Mouse (Mus musculus) spleen, postnatal 14 days (tissue): ENCODE results near the gene Zfp935.
"Not testable (repeated sequence)": the region's sequence is repeated elsewhere in the genome, so short reads cannot be mapped to it uniquely, and the experiment has no call there.

Source experiments
- DNase-seq, 2 experiments: peaks; one replicate each; pipeline ENCODE4 v3.0.0; 2021 to 2022; ENCODE audit warnings: low spot score in 2 of 2

Zfp935 gene

DNA sequence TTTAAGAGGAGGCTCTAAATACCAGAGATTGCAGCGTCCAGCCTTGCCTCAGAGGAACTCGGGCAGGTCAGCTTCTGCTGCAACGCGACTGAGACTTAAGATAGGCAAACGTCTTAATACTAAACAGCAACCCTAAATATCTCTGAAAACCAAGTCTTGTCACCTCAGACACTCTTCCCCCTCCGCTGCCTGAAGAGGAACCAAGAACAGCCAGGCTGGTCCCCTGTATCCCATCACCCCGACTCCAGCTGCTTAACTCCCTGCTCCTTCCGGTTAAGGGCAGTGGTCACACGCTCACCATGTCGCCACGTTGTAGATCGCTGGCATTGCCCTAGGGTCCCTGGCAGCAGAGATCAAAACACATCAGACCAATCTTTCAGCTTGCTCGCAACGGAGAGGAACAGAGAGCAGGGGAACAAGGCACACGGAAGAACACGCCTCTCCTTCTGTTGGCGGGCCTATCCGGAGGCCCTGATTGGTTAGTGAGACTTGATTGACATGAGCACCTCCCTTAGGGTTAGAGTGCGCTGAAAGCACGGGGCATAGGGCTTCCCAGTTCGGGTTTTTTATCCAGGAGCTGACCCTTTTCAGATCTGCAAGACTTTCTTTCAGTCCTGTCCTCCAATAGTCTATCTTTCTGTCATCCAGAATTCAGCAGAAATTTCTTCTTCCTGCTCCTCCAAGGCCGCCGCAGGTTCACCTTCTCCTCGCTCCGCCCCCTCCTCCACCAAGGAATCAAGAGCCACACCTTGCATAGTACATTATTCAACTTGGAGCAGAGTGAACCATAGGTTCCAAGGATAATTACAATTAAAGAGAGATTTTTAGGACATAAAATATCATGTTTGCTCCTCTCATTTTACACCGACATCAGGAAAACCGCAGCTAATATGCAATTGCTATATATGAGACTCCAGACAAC, at the start of gene Zfp935:
TSS of gene Zfp935 (minus strand) at position 323 of the 922 bp plus-strand sequence.
- peak; percentile 39 to 49 for DNase-seq

DNA sequence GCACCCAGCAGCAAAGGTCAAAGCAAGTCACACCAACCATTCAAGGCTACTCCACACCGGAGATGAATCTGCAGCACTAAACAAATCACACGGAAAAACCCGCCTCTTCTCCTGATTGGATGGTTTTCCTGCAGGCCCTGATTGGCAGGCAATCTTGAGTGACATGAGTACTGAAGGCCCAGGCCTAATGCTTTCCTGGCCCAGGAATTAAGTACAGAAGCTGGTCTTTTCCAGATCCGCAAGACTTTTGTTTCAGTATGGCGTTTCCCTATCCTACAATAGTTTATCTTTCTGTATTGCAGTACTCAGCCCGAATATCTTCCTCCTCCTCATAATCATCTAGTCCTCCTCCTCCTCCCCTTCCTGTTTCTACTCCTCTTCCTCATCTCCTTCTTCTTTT, 12.8 kb upstream of the Zfp935 start, which contains the start of gene Zfp934:
TSS of gene Zfp934 (minus strand) at position 101 of the 400 bp plus-strand sequence.
- not testable (repeated sequence) for DNase-seq

DNA sequence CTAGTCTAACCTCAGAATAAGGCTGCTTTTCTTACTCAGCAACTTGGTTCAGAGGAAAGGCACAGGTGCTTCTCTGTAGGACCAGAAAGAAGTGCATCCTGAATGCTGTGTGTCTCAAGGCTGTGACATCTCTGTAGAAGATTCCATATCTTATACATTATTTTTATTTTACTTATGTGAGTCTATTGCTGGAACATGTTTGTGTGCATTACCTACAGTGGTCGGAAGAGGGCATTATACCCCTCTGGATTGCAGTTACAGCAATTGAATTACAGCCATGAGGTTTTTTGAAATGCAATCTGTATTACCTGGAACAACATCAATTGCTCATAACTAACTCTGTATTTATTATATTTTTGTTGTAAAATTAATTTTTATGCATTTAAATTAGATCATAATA, 3.4 kb upstream of the Zfp935 start:
- DNase-seq: peak in 1 of 2 experiments; percentile 2

DNA sequence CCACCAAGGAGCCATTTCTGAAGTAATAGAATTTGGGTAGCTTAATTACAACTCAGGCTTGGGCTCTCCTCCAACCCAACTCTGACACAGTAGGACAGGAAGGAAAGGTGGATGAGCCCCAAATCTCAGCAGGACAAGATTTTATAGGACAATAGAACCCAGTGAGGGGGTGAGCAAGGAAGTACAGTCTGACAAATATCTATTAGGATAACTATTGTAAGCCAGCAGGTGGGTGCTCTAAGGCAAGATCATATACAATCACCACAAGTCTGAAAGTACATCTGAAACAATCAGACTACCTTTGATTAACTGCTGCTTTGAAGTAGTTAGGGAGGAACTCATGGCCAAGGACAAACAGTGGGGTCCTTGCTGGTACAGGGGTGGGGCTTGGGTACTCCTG, 28.2 kb downstream of the Zfp935 start:
- not testable (repeated sequence) for DNase-seq

DNA sequence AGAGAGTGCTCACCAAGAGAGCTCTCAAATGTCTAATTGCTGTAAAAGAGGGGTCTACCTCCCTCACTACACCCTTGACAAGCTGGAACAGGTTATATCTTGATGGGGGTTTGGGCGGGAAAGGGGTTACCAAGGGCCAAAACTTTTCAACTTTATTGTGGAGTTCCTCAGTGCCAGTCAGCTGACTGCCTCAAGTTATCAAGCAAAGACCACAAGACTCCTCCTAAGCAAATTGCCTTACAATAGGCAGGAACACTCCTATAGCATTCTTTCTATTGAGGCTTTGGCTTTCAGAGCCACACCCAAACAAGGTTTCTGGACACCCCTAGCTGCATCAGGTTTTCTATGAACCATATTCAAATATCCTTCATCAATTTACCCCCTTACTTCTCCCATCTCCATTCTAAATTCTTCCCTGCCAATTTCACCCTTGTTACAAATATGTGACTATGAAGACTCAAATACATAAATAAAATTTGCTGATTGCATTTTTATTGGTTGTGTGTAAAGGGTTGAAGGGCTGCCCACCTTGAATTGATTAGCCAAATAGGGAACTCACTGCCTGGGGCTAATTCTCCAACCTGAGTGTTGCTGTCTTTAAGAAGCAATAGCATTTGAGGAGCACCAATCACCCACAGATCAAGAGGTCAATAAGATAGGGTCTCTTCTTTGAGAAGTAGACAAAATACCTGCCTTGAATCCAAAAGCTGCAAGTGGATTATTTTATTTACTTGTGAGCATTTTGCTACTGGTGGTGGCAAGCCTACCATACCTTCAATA, 47.5 kb downstream of the Zfp935 start:
- DNase-seq: not testable (repeated sequence)

DNA sequence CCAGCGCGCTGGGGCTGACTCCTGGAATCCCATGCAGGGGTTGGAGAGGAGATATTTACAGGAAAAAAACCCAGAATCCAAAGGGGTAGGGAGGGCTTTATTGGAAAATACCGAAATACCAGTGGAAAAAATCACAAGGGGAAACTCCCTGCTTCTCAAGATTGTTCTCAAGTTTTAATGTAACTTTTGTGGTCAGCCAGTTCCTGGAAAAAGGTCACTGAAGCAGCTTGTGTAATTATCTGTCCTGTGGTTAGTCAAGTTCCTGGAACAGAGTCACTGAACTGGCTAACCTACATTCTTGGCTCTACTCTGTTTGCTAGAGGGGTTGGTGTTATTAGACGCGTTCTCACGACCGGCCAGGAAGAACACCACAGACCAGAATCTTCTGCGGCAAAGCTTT, 85.7 kb downstream of the Zfp935 start:
- not testable (repeated sequence) for DNase-seq

DNA sequence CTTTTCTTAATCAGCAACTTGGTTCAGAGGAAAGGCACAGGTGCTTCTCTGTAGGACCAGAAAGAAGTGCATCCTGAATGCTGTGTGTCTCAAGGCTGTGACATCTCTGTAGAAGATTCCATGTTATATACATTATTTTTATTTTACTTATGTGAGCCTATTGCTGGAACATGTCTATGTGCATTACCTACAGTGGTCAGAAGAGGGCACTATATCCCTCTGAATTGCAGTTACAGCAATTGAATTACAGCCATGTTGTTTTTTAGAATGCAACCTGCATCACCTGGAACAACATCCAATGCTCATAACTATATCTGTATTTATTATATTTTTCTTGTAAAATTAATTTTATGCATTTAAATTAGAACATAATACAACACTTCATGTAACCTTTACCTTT, 88.4 kb downstream of the Zfp935 start:
- peak in 1 of 2 experiments; percentile 12 for DNase-seq

DNA sequence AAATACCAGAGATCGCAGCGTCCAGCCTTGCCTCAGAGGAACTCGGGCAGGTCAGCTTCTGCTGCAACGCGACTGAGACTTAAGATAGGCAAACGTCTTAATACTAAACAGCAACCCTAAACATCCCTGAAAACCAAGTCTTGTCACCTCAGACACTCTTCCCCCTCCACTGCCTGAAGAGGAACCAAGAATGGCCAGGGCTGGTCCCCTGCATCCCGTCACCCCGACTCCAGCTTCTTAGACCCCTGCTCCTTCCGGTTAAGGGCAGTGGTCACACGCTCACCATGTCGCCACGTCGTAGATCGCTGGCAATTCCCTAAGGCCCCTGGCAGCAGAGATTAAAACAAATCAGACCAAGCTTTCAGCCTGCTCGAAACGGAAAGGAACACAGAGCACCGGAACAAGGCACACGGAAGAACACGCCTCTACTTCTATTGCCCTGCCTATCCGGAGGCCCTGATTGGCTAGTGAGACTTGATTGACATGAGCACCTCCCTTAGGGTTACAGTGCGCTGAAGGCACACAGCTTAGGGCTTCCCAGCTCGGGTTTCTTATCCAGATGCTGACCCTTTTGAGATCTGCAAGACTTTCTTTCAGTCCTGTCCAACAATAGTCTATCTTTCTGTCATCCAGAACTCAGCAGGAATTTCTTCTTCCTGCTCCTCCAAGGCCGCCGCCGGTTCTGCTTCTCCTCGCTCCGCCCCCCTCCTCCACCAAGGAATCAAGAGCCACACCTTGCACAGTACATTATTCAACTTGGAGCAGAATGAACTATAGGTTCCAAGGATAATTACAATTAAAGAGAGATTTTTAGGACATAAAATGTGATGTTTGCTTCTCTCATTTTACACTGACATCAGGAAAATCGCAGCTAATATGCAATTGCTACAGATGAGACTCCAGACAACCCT, 91.6 kb downstream of the Zfp935 start, which contains the start of gene Gm49359:
TSS of gene Gm49359 (minus strand) at position 409 of the 911 bp plus-strand sequence.
- DNase-seq: peak; percentile 66 to 76
